Mouse (Mus musculus) adrenal gland, postnatal 25 days (tissue): Measurements from ENCODE around the gene Mcmbp. TPM values are rescaled to one million over a fixed set of nuclear protein-coding genes. Genes with fewer than 3 reads are reported as not detected.
A peak's percentile ranks its signal among the peaks of the same experiment; 100 is the strongest.
"Not testable (repeated sequence)": the region's sequence is repeated elsewhere in the genome, so short reads cannot be mapped to it uniquely, and the experiment has no call there.

Source experiments
- DNase-seq: peaks from one replicate; pipeline ENCODE4 v3.0.0; 2021; ENCODE audit warnings: mixed read lengths
- total RNA-seq: library from RNA; stranded (reverse); gene quantifications from 2 replicates; pipeline ENCODE4 v1.2.3, GENCODE M21; 2021

The Mcmbp gene
- total RNA-seq, 1 experiment from 2014 or later = 42.3 TPM

DNA sequence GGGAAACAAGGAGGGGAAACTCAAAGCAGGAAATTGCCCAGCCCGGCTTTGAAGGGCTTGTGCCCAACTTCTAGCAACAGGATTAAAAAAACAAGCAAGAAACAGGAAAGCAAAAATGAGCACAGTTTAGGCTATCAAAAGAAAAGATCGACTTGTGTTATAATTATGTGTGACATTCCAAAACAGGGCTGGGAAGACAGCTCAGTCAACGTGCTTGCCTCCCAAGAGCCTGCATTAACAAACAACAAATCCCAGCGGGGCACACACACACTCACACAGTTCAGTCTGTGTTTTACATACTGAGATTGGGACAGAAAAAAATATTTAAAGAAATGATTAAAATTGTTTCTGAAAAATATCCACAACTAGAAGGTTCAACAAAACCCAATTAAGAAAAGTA is 22.3 kb downstream of the Mcmbp start:
- no peak for DNase-seq

DNA sequence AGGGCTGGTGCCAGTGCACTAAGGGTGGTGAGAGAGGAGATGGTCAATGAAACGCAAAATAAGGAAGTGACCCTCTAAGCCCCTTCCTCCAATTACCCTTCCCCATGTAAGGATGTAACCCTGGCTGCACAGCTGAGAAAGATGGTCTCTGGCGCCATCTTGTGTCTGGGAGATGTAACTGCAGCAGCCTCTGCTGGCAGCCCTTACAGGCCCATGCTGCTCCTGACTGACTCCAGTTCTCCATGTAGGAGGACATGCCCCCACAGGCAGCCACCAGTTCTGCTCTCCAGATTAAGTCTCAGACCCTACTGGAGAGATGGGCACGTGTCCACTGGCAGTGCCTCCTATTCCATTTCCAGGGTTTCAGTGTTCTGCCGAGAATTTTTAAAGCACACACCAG is 34.6 kb downstream of the Mcmbp start:
- peak; percentile 61 for DNase-seq

DNA sequence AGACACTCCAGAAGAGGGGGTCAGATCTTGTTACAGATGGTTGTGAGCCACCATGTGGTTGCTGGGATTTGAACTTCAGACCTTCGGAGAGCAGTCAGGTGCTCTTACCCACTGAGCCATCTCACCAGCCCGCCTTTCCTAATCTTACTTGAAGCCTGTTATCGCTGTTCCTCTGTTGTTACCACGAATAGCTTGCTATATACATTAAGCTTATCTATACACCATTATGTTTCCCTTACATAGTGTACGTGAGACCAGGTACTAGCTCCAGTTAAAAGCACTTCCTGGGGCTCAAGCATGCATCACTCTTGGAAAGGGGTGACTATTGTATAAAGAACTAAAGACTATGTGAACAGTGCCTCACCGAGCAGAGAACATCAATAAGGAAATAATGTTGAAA is 40.3 kb downstream of the Mcmbp start:
- not testable (repeated sequence) for DNase-seq

DNA sequence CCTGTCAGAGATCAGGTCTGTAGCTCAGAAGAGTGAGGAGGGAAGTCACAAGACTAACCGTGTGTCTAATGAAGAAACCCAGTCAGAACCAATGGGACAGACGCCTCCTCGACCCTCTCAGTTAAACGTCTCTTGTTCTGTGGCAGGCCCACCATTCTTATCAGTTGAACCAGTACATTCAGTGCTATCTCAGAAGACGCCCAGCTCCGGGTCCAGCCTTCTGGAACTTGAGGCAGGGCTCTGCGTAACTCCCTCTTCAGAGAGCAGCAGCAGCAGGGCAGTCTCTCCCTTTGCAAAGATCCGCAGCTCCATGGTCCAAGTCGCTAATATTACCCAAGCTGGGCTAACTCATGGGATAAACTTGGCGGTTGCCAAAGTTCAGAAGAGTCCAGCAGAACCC is 45.4 kb downstream of the Mcmbp start:
- no peak for DNase-seq

DNA sequence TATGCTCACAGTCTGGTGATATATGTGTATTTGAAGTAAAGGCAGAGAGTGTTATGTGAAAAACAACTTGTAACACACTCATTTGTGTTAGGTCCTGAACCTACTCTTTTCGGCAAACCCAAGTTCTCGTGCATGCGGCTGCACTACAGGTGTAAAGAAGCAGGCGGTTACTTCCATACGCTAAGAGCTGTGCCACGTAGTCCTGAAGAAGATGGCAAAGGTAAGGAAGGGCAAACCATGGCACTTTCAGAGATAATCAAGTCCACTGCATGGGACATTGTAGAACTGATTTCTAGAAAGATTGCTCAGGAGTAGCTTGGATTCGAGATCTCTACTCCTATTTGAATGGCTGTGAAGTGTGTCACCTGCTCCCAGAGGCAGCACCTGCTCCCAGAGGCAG is 48.1 kb downstream of the Mcmbp start:
- no peak for DNase-seq

DNA sequence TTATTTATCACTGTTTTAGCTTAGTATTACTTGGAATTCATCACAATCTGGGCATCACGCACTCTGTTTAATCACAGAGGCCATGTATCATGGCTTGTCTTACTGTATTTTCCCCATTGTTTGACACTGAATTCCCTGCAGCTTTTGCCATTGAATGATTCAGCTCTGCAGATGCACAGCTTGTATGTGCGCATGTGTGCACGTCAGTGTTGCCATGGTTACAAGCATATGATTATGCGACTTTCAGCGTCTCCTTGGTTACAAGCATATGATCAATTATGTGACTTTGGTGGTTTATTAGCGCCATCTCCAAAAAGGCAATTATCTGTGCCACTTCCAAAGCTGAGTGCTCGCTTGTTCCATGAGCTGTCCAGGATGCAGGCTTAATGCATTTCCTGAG is 49.5 kb downstream of the Mcmbp start:
- DNase-seq = no peak

DNA sequence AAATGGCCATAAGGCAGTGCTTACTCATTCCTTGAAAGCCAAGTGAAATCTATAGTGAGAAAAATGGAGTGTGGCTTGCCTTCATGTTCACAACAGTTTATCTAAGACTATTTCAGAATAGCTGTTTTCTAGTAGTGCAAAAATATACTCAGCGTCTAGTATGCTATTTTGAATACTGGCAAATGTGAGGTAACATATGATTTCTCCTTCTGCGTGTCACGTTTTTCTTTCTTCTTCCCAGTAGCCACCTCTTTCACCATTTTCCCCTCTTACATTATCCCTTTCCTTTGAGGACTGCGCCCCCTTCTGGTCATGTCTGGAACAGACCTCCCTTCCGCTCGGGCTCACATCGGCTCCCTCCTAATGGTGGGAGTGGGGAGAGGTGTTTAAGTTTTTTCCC is 50.2 kb downstream of the Mcmbp start:
- DNase-seq = peak; percentile 88

DNA sequence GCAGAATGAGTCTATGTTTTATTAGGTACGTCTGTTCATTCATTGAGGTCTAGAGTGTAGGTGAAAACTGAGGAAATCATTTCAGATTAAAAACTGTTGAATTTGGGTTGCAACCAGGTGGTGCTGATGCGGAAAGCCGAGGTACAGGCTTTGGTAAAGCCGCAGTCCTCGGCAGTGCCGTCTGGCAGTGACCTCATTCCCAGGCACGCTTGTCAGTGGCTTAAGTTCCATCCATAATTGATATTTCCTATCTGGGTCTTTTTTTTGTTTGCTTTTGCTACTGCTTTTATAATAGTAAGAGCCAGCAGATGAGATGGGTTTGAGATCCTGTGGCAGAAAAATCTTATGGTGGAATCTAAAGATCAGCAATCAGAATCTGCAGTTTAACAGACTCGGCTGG is 50.9 kb downstream of the Mcmbp start:
- DNase-seq = no peak

DNA sequence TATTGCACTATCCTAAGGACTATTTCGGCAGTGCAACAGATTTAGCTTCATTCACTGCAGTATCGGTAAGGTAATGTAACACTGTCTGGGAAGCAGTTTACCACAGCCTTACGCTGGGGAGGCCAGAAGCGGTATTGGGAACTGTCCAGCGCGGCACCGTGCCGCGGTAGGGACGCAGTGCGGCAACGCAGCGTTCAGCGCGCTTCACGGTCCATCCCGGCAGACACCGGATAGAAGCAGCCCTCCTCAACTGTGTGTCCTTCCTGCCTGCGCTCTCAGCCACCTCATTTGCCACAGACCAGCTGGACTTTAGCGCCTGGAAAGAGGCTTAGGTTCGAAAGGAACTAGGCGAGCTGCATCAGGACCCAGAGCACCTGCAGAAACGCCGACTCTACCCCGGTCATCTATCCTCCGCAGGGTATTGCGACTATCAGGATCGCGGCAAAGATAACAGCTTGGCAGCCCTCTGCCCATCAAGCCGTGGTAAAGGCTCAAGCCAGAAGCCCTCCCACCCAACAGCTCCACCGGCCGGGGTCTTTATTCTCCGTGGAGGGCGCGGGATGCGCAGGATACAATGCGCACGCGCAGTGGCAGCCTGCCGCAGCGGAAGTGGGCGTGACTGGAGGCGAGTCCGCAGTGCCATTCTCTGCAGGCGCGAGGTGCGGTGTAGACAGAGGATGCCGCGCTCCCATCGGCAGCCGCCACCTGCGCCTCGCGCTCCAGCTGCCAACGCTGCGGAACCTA is 52.3 kb downstream of the Mcmbp start:
- DNase-seq = peak; percentile 70

DNA sequence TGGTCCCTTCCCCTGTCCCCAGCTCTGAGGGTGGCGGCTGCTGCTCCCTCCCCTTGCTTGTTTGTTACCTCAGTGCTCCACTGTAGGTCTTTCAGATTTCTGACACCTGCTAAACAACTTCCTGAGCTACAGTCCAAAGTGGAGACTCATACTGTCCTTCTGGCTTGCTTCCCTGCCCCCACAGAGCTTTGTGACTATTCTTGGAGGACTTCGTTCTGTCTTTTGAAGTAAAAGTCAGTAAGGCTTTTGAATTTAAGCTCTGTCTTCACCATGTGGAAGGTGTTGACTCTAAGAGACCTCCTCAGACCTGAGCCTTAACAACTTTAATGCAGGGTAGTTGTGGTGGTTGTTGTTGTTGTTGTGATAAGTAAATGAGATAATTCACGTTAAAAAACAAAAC is 61.7 kb downstream of the Mcmbp start:
- DNase-seq = no peak

DNA sequence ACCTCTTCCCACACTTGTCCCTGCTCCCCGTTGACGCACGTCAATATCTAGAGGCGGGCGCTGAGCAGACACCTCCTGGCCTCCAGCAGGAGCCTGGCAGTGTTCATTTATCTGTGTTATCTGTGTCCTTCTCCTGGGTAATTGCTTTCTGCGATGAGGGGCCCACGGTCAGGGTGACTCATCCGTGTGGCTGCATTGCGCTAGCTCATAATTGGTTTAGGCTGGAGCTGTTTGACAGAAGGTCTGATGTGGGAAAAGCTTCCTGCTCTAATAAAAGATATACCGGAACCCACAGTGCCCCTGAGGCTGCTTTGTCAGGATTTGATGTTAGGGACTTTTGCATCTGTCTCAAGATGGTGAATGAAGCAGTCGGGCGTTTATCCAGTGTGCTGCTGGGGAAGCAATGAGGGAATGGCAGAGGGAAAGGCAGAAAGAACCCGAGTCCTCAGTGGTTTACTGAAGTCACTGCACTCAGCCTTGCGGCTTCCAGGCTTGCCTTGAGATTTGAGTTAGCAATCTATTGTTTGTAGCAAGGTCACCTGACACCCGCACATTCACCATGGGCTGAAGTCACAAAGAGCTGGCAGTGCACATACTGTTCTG is 67.8 kb downstream of the Mcmbp start:
- peak; percentile 57 for DNase-seq

DNA sequence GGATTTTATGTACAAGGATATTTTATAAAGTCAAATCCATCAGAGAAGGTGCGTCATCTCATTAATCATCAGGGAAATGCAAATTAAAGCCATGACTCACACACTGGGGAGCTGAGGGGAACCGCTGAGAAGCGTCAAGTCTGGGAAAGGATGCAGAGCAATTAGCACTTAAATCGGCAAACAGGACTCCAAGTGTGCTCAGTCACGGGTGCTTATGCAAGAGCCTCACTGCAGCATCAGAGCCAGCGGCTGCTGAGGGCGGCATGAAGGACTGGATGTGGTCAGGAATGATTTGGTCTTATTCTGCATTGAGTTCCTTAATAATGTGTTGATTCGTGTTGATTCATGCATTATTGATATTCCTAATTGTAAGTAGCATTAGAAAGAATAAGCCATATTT is 68.3 kb downstream of the Mcmbp start:
- peak; percentile 8 for DNase-seq

DNA sequence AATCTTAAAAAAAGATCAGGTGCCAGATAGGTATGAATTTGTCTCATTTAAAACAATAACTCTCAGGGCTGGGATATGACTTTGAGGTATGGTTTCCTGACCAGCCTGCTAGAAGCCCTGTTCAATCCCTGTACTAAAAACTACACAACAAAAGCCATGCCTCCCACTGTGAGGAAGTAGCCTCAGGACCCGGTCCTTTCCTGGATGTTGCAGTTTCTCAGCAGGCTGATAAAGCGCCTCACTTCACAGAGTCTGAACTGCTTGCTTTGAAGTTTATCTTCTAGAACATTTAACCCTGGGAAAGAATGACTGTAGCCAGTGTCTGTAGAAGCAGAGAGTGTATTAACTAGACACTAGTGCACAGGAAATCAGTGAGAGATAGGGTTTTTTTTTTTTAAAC is 71.5 kb downstream of the Mcmbp start:
- no peak for DNase-seq

DNA sequence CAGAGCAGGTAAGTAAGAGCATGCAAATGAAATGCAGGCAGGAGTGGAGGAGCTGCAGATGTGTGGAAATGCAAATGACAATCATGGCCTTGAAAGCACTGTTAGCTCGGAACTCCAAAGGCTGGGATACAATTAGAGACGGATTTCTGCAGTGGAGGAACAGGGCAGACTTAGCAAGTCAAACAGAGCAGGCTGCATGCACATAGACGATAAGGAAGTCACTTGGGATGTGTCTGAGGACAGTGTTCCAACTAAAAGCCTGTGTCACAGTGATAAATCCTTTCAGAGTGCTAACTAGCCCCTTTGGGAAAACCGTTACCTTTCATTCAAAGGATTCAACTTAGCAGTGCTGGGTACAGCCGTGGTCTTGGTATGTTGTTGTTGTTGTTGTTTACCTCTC is 72.5 kb downstream of the Mcmbp start:
- DNase-seq = no peak

DNA sequence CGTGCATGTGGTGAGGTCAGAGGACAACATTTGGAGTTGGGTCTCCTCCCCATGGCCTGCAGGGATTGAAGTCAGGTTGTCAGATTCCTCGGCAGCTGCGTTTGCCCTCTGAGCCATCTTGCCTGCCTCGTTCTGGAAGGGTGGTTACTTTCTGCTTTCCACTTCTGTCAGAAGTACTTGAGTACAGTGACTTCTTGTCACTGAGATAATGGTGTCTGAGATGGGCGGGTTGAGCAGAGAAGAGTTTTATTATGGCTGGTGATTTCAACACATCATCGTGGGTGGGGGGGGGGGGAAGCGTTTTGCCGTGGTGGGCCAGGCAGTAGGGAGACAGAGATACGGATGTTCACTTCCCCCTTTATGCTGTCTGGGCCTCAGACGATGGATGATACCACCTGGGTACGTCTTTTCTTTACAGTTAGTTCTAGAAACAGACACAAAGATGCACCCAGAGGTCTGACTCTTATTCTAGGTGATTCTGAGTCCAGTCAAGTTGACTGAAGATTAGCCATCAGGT is 75.4 kb downstream of the Mcmbp start:
- DNase-seq = no peak

DNA sequence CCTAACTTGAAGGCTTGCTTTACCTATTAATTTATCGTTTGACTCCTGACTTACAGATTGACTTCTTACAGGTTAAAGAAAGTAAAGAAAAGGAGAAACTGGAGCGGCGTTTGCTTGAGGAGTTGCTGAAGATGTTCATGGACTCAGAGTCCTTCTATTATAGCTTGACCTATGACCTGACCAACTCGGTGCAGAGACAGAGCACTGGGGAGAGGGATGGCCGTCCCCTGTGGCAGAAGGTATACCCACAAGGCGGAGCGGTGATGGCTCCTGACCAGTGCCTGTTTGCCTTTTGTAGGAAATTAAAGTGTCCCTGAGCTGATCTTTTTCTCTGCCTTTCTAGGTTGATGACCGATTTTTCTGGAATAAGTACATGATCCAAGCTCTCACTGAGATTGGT is 76.4 kb downstream of the Mcmbp start:
- DNase-seq = no peak

DNA sequence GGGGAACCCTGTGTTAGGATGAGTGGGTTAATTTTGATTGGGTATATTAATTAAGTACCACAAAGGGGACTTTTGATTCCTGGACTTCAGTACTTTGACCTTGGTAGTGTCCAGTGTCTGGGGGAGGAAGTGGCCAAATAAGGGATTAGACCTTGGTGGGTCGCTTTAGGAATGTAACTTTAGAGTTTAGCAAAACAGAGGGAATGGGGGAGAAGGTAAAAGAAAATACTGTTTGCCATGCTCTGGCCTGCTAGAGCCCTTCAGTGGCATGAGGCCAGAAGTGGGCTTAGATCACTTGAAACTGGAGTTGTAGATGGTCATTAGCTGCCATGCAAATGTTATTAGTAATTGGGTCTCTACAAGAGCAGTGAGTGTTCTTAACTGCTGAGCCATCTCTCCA is 83.3 kb downstream of the Mcmbp start:
- DNase-seq = no peak

Other genes with a start within 250 kb of the Mcmbp start
- gene Bag3, start 216.9 kb downstream of the Mcmbp start, total RNA-seq = 148 and 181 TPM in 2 replicates
- gene Inpp5f, start 129.2 kb downstream of the Mcmbp start, total RNA-seq = 28.8 and 31.4 TPM in 2 replicates
- gene Sec23ip, start 4.4 kb upstream of the Mcmbp start, total RNA-seq = 38.4 and 40.8 TPM in 2 replicates